In genomic region chr13:72286301-72286700, GRCm38 (mm10) we compare ENCODE assay signal across 27 mouse cellular contexts.
"Had no signal": no experiment of that assay in that cellular context is flagged by ENCODE, and none has a peak within 500 bp of the region (broad histone marks: within the 10 kb centered on the region; RNA-seq: fewer than 3 reads in every experiment).

No protein-coding gene starts in this region.

- H3K4me2 ChIP-seq: embryonic facial prominence, embryonic 12.5 days; embryonic facial prominence, embryonic 13.5 days; embryonic facial prominence, embryonic 15.5 days; forebrain, embryonic 12.5 days; forebrain, embryonic 13.5 days; forebrain, embryonic 15.5 days had no signal

- H3K9me3 ChIP-seq: embryonic facial prominence, embryonic 10.5 days; embryonic facial prominence, embryonic 12.5 days; embryonic facial prominence, embryonic 13.5 days; embryonic facial prominence, embryonic 15.5 days; forebrain, embryonic 10.5 days; forebrain, embryonic 12.5 days; forebrain, embryonic 13.5 days; forebrain, embryonic 15.5 days had no signal

- H3K27ac ChIP-seq: embryonic facial prominence, embryonic 10.5 days; embryonic facial prominence, embryonic 12.5 days; embryonic facial prominence, embryonic 13.5 days; embryonic facial prominence, embryonic 15.5 days; forebrain, embryonic 10.5 days; forebrain, embryonic 12.5 days; forebrain, embryonic 13.5 days; forebrain, embryonic 15.5 days; gastrocnemius, adult 2 months; heart, adult 2 months had no signal

- H3K36me3 ChIP-seq: embryonic facial prominence, embryonic 10.5 days; embryonic facial prominence, embryonic 12.5 days; embryonic facial prominence, embryonic 13.5 days; embryonic facial prominence, embryonic 15.5 days; forebrain, embryonic 10.5 days; forebrain, embryonic 12.5 days; forebrain, embryonic 15.5 days had no signal

- H3K4me1 ChIP-seq: embryonic facial prominence, embryonic 13.5 days; embryonic facial prominence, embryonic 15.5 days had no signal

- H3K4me3 ChIP-seq: embryonic facial prominence, embryonic 10.5 days; embryonic facial prominence, embryonic 12.5 days; embryonic facial prominence, embryonic 13.5 days; embryonic facial prominence, embryonic 15.5 days; erythroblast, embryonic 14.5 days; forebrain, embryonic 10.5 days; forebrain, embryonic 12.5 days; forebrain, embryonic 13.5 days; forebrain, embryonic 15.5 days; gastrocnemius, adult 2 months; heart, adult 2 months had no signal

- H3K9ac ChIP-seq: embryonic facial prominence, embryonic 12.5 days; embryonic facial prominence, embryonic 13.5 days; embryonic facial prominence, embryonic 15.5 days; forebrain, embryonic 12.5 days; forebrain, embryonic 13.5 days; forebrain, embryonic 15.5 days; forebrain, postnatal 0 days had no signal

- ATAC-seq: forebrain, embryonic 13.5 days; forebrain, embryonic 14.5 days; forebrain, embryonic 15.5 days; forebrain, embryonic 16.5 days; forebrain, postnatal 0 days had no signal

- DNase-seq: cerebellum, adult 2 months; cerebellum, adult 8-10 months; cerebellum, adult 9-10 months; cerebellum, adult 9-11 months; cerebellum, postnatal 10 days; cerebellum, postnatal 14 days; cerebellum, postnatal 25 days; cerebellum, postnatal 36 days; embryo, embryonic 11 days; forebrain, postnatal 0 days; gastrocnemius, adult 2 months; gastrocnemius, postnatal 10 days; gastrocnemius, postnatal 14 days; gastrocnemius, postnatal 25 days; gastrocnemius, postnatal 36 days; heart, adult 2 months had no signal
